Mouse (Mus musculus) cortical plate, adult 2 months (tissue): Measurements from ENCODE around the gene Urgcp.

Experiments
- CTCF ChIP-seq: fragments of 200-500 bp; IDR thresholded peaks from 2 replicates; pipeline ENCODE4 v1.5.1; 2011; ENCODE audit warnings: mild to moderate bottlenecking, control low read depth, low read length; ENCODE audit not compliant: insufficient read depth; ENCODE audit errors: extremely low read depth
- POLR2A ChIP-seq: fragments of 200-500 bp; IDR thresholded peaks from 2 replicates; pipeline ENCODE4 v1.6.1; 2011; ENCODE audit warnings: mild to moderate bottlenecking, low read length, control low read depth; ENCODE audit not compliant: insufficient read depth; ENCODE audit errors: extremely low read depth

GRCm38 (mm10) chr11:5804174-5804573 is 42.0 kb upstream of the Urgcp start:
- no peak for TF ChIP-seq POLR2A
- TF ChIP-seq CTCF = no peak
